Mouse (Mus musculus): ENCODE measurements at regions not wholly inside any gene's neighbourhood (a gene's known extent, or its start where the extent isn't known, plus 50 kb on each side); places are given as distances from the start of the nearest gene placed in this dataset.

DNA sequence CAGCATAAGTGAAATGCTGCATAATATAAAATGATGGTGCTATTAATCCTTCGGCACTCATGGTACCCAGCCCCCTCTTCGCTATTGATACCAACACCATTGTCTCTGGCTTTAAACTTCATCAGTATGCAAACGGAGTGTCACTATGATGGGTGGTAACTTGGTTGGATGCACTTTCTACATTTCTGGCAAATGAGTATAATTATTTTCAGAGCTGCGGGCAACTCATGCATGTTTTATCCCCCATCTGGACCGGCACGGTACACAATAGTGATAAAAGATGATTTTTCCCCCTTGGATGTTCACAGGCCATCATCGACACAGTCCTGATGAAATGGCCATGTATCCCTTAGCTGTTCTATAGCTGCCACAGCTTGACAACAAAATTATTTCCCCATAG lies 503.9 kb upstream of the Smim15 start:
- TF ChIP-seq TAL1 (IDR thresholded peaks at IDR 0.05; ENCODE audit: low read length): no peak
- TF ChIP-seq GATA1 (IDR thresholded peaks at IDR 0.05; ENCODE audit: low read length): no peak
